Mouse (Mus musculus) gastrocnemius, postnatal 4 days (tissue): ENCODE data around the gene Rnf126. TPM values are rescaled to one million over a fixed set of nuclear protein-coding genes. Genes with fewer than 3 reads are reported as not detected.

ENCODE experiments used
- total RNA-seq, 2 experiments: library from RNA; stranded (reverse); gene quantifications; 2 replicates each; pipeline ENCODE4 v1.2.3; 2021

The Rnf126 gene
- total RNA-seq, 2 experiments from 2014 or later = 45.0 to 52.5 TPM

Other genes with a start within 250 kb of the Rnf126 start
- gene Plpp2, start 233.2 kb downstream of the Rnf126 start, total RNA-seq = 1 to 10 TPM; 4.5 to 4.6 TPM
- gene Mier2, start 211.8 kb downstream of the Rnf126 start, total RNA-seq = 10 to 100 TPM; 24.0 to 25.4 TPM
- not detected for gene Theg, start 179.6 kb downstream of the Rnf126 start, total RNA-seq
- gene C2cd4c, start 152.9 kb downstream of the Rnf126 start, total RNA-seq = under 1 TPM; 0.07 to 0.13 TPM
- 1 to 10 TPM; 5.8 to 5.9 TPM for gene Shc2, start 129.0 kb downstream of the Rnf126 start, total RNA-seq
- not detected for gene Odf3l2, start 121.2 kb downstream of the Rnf126 start, total RNA-seq
- gene Madcam1, start 102.4 kb downstream of the Rnf126 start, total RNA-seq = under 1 TPM in 1 of 2 experiments, not detected in 1; 0.39 TPM
- gene Tpgs1, start 97.6 kb downstream of the Rnf126 start, total RNA-seq = 10 to 100 TPM; 21.2 to 21.6 TPM
- gene Cdc34, start 84.8 kb downstream of the Rnf126 start, total RNA-seq = 100 to 1,000 TPM; 307 to 315 TPM
- 1 to 10 TPM; 2.5 to 3.8 TPM for gene Gzmm, start 77.9 kb downstream of the Rnf126 start, total RNA-seq
- gene Bsg, start 62.5 kb downstream of the Rnf126 start, total RNA-seq = 100 to 1,000 TPM; 390 to 392 TPM
- gene Hcn2, start 50.3 kb downstream of the Rnf126 start, total RNA-seq = under 1 TPM; 0.96 TPM
- 10 to 100 TPM; 25.5 to 27.8 TPM for gene Polrmt, start 20.4 kb downstream of the Rnf126 start, total RNA-seq
- gene Fgf22, start 11.9 kb downstream of the Rnf126 start, total RNA-seq = not detected
- gene Fstl3, start 10.3 kb upstream of the Rnf126 start, total RNA-seq = 1 to 10 TPM; 1.1 to 2.1 TPM
- gene Prss57, start 24.0 kb upstream of the Rnf126 start, total RNA-seq = not detected
- gene Palm, start 26.6 kb upstream of the Rnf126 start, total RNA-seq = 10 to 100 TPM; 42.1 to 50.8 TPM
- gene Misp, start 54.0 kb upstream of the Rnf126 start, total RNA-seq = under 1 TPM in 1 of 2 experiments, not detected in 1; 0.42 TPM
- 100 to 1,000 TPM; 167 to 170 TPM for gene Ptbp1, start 87.5 kb upstream of the Rnf126 start, total RNA-seq
- gene Prtn3, start 107.5 kb upstream of the Rnf126 start, total RNA-seq = under 1 TPM in 1 of 2 experiments, not detected in 1; 0.47 TPM
- 1 to 10 TPM; 1.2 to 1.3 TPM for gene Plppr3, start 107.7 kb upstream of the Rnf126 start, total RNA-seq
- under 1 TPM in 1 of 2 experiments, not detected in 1; 0.29 TPM for gene Elane, start 119.3 kb upstream of the Rnf126 start, total RNA-seq
- 100 to 1,000 TPM in 1 of 2 experiments, 10 to 100 TPM in 1; 85.8 to 154 TPM for gene Cfd, start 123.9 kb upstream of the Rnf126 start, total RNA-seq
- gene Med16, start 142.0 kb upstream of the Rnf126 start, total RNA-seq = 10 to 100 TPM; 39.4 to 41.1 TPM
- gene Gm26602, start 143.9 kb upstream of the Rnf126 start, total RNA-seq = not detected
- under 1 TPM; 0.41 to 0.56 TPM for gene Kiss1r, start 150.0 kb upstream of the Rnf126 start, total RNA-seq
- 100 to 1,000 TPM in 1 of 2 experiments, 10 to 100 TPM in 1; 97.9 to 102 TPM for gene R3hdm4, start 154.3 kb upstream of the Rnf126 start, total RNA-seq
- 1 to 10 TPM; 4.5 to 4.9 TPM for gene Arid3a, start 160.1 kb upstream of the Rnf126 start, total RNA-seq
- gene Wdr18, start 193.2 kb upstream of the Rnf126 start, total RNA-seq = 10 to 100 TPM; 27.7 to 28.3 TPM
- under 1 TPM; 0.10 to 0.27 TPM for gene Grin3b, start 203.8 kb upstream of the Rnf126 start, total RNA-seq
- gene Tmem259, start 217.4 kb upstream of the Rnf126 start, total RNA-seq = 100 to 1,000 TPM; 109 to 119 TPM
- gene Cnn2, start 221.6 kb upstream of the Rnf126 start, total RNA-seq = 10 to 100 TPM; 51.0 to 55.0 TPM
- 1 to 10 TPM; 4.8 to 4.9 TPM for gene Abca7, start 229.5 kb upstream of the Rnf126 start, total RNA-seq
- gene Arhgap45, start 249.7 kb upstream of the Rnf126 start, total RNA-seq = 1 to 10 TPM; 4.0 to 4.7 TPM